Comparison of ENCODE assay signal across 11 mouse cellular contexts in the genomic region with DNA sequence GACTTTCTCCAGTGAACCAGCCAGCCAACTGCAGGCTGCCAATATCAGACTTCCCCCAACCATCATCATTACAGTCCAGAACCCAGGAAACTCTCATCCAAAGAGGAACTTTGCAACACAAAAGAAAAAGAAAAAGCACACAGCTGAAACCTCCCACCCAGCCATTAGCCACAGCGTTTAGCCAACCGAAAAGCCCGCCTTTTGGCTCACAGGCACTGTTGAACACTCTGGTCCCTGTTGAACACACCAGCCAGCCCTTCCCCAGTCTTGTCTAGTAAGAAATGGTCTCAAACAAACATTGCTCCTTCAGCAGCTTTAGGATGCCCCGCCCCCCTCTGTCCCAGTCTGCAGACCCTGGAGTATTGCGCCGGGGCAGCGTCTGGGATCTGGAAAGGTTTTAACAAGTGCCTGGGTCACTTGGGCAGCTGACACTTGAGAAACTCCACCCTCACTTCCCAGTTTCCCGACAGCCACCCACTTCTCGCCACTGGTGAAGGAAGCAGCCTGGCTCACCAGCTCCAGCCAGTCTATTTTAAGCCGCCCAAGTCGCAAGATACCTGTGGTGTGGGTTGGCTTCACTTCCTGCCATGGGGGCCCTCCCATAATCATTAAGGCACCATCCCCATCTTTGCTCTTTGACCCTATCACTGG. TPM values are rescaled to one million over a fixed set of nuclear protein-coding genes. Genes with fewer than 3 reads are reported as not detected.
DNase-seq lines count a peak whose midpoint lies in the region; ATAC-seq and TF ChIP-seq lines count a peak whose summit lies in the region.
"Had no signal": no experiment of that assay in that cellular context is flagged by ENCODE, and none has a peak within 500 bp of the region (broad histone marks: within the 10 kb centered on the region; RNA-seq: fewer than 3 reads in every experiment).

No protein-coding gene starts in this region.

- peak overlapping the region; percentile 24; the same call in 1 of the 2 replicates for H3K4me2 ChIP-seq in limb, embryonic 12.5 days
- 0 out of 2 replicates have a peak overlapping the region, but pooled peaks have one; percentile 15 for H3K4me2 ChIP-seq in stomach, embryonic 16.5 days (ENCODE audit: low read depth, low read length)
- H3K4me2 ChIP-seq: neural tube, embryonic 12.5 days had no signal

- 32% methylated on average over 11 of the region's 11 CpGs for WGBS in kidney, adult 2 months
- 26% methylated on average over 11 of the region's 11 CpGs for WGBS in limb, embryonic 12.5 days
- 45% methylated on average over 11 of the region's 11 CpGs for WGBS in stomach, embryonic 16.5 days

- peak overlapping the region; percentile 36 for H3K27ac ChIP-seq in kidney, adult 2 months (ENCODE audit: insufficient read depth, low read depth, low read length)
- 0 out of 2 replicates have a peak overlapping the region, but pooled peaks have one; percentile 25 for H3K27ac ChIP-seq in limb, embryonic 12.5 days
- peak overlapping the region; percentile 57 for H3K27ac ChIP-seq in stomach, embryonic 16.5 days (ENCODE audit: low read length)
- H3K27ac ChIP-seq: heart, adult 2 months; neural tube, embryonic 12.5 days had no signal

- no peaks in the 10 kb centered on the region for H3K36me3 ChIP-seq in kidney, adult 2 months (ENCODE audit: control insufficient read depth, insufficient read depth, low read length)
- no peaks in the 10 kb centered on the region for H3K36me3 ChIP-seq in limb, embryonic 12.5 days
- no peaks in the 10 kb centered on the region for H3K36me3 ChIP-seq in stomach, embryonic 16.5 days (ENCODE audit: control insufficient read depth, insufficient read depth, low read length)
- H3K36me3 ChIP-seq: neural tube, embryonic 12.5 days had no signal

- no peak overlapping the region for H3K4me3 ChIP-seq in kidney, adult 2 months (ENCODE audit: insufficient read depth, low read depth, low read length)
- no peak overlapping the region for H3K4me3 ChIP-seq in limb, embryonic 12.5 days (replicated peaks)
- H3K4me3 ChIP-seq in stomach, embryonic 16.5 days (replicated peaks; ENCODE audit: low read length), result no peak overlapping the region
- H3K4me3 ChIP-seq: heart, adult 2 months; neural tube, embryonic 12.5 days had no signal

- no peaks in the 10 kb centered on the region for H3K4me1 ChIP-seq in kidney, adult 2 months (ENCODE audit: control insufficient read depth, insufficient read depth, low read length)
- H3K4me1 ChIP-seq in limb, embryonic 12.5 days (replicated peaks), result peaks cover 24% of the 10 kb centered on the region
- peaks cover 14% of the 10 kb centered on the region; the same call in 1 of the 2 replicates for H3K4me1 ChIP-seq in stomach, embryonic 16.5 days (ENCODE audit: control insufficient read depth, insufficient read depth, low read length)
- H3K4me1 ChIP-seq: neural tube, embryonic 12.5 days had no signal

- DNase-seq in kidney, adult 2 months, result no peak
- no peak for DNase-seq in kidney, adult 9 months
- peak; percentile 45 for DNase-seq in brain, embryonic 14.5 days (ENCODE audit: low read depth)
- no peak for DNase-seq in spleen, postnatal 4 days (ENCODE audit: low spot score in 2 of 2)
- DNase-seq in adrenal gland, postnatal 4 days (ENCODE audit: low spot score in 2 of 2), result no peak
- DNase-seq: heart, adult 2 months; left cerebral cortex, postnatal 4 days had no signal

- no peak for TF ChIP-seq POLR2A in kidney, adult 2 months (IDR thresholded peaks at IDR 0.05; ENCODE audit: low read depth, low read length)
- no peak for TF ChIP-seq POLR2A in brain, embryonic 14.5 days (IDR thresholded peaks at IDR 0.05; ENCODE audit: borderline replicate concordance, extremely low read depth, insufficient read depth, insufficient read length, poor library complexity, severe bottlenecking)

- ATAC-seq in limb, embryonic 12.5 days (ENCODE audit: insufficient number of reproducible peaks, insufficient read depth, low FRiP score, low TSS enrichment, low read depth), result no peak
- peak; percentile 7; the same call in 1 of the 2 replicates for ATAC-seq in stomach, embryonic 16.5 days (ENCODE audit: insufficient read depth, low FRiP score)
- ATAC-seq in megakaryocyte, adult 5-6 weeks (ENCODE audit: poor library complexity, severe bottlenecking), result no peak

- no peaks in the 10 kb centered on the region for H3K27me3 ChIP-seq in kidney, adult 2 months (replicated peaks; ENCODE audit: control insufficient read depth, insufficient read depth, low read length)
- H3K27me3 ChIP-seq in limb, embryonic 12.5 days, result no peaks in the 10 kb centered on the region
- no peaks in the 10 kb centered on the region for H3K27me3 ChIP-seq in stomach, embryonic 16.5 days (ENCODE audit: control insufficient read depth, insufficient read depth, low read length)
- H3K27me3 ChIP-seq: neural tube, embryonic 12.5 days had no signal

- no peak overlapping the region for H3K9ac ChIP-seq in limb, embryonic 12.5 days (replicated peaks)
- H3K9ac ChIP-seq in stomach, embryonic 16.5 days (ENCODE audit: low read length), result no peak overlapping the region
- H3K9ac ChIP-seq: neural tube, embryonic 12.5 days had no signal

- H3K9me3 ChIP-seq in limb, embryonic 12.5 days, result no peaks in the 10 kb centered on the region
- no peaks in the 10 kb centered on the region for H3K9me3 ChIP-seq in stomach, embryonic 16.5 days (replicated peaks; ENCODE audit: control insufficient read depth, low read length)
- H3K9me3 ChIP-seq: neural tube, embryonic 12.5 days had no signal

- no peak for TF ChIP-seq CTCF in kidney, adult 2 months (conservative IDR thresholded peaks at IDR 0.05; ENCODE audit: insufficient read depth, insufficient read length, low read depth, low read length)
- TF ChIP-seq CTCF in brain, embryonic 14.5 days (IDR thresholded peaks at IDR 0.05; ENCODE audit: borderline replicate concordance, extremely low read depth, insufficient read depth, insufficient read length), result no peak

RNA-seq across cellular contexts. Expression of a gene that starts 11.6 kb away (rescaled TPM):
- 62.8 and 71.2 TPM in 2 replicates for polyA plus RNA-seq in kidney, adult 2 months (2012; rRNA removed)
- 1.00 and 1.7 TPM in 2 replicates for polyA plus RNA-seq in brain, embryonic 14.5 days (2012; rRNA removed)
- 7.1 and 8.1 TPM in 2 replicates for polyA plus RNA-seq in limb, embryonic 12.5 days (2016; fragmentation: Nextera tagmentation; extraction: Ambion mirVana)
- 77.9 and 96.3 TPM in 2 replicates for polyA plus RNA-seq in stomach, embryonic 16.5 days (2015; fragmentation: Nextera tagmentation; extraction: Ambion mirVana)
- 1.4 and 4.3 TPM in 2 replicates for total RNA-seq in megakaryocyte, adult 5-6 weeks (2015)
- 3.9 and 5.6 TPM in 2 replicates for total RNA-seq in megakaryocyte, adult 5-6 weeks (2017)
- total RNA-seq in adrenal gland, postnatal 4 days (2021), result 1 to 10 TPM in 1 of 2 experiments, under 1 TPM in 1; 0.62 to 6.8 TPM
